Mouse (Mus musculus) neural tube, embryonic 11.5 days (tissue): ENCODE measurements around the gene Ppp1r21. TPM values are rescaled to one million over a fixed set of nuclear protein-coding genes. Genes with fewer than 3 reads are reported as not detected.

Experiments
- ATAC-seq: fragments of 200-750 bp; cut with Nextera tagmentation; 2 replicates; pipeline ENCODE4 v1.8.0; 2017; ENCODE audit warnings: moderate number of reproducible peaks, mild to moderate bottlenecking, moderate TSS enrichment, moderate library complexity; ENCODE audit not compliant: insufficient read depth, low FRiP score, low TSS enrichment
- DNase-seq: peaks from one replicate; pipeline ENCODE4 v3.0.0-alpha.2; 2015; ENCODE audit warnings: low spot score
- H3K27ac ChIP-seq: fragments of 300-500 bp; sonication (generic); 2 replicates; pipeline ENCODE4 v1.5.1; 2014; ENCODE audit warnings: low read depth, mild to moderate bottlenecking, low read length
- H3K27me3 ChIP-seq: fragments of 300-500 bp; sonication (generic); 2 replicates; pipeline ENCODE4 v1.6.1; 2014; ENCODE audit warnings: mild to moderate bottlenecking, low read length, mixed read lengths; ENCODE audit not compliant: control insufficient read depth, insufficient read depth
- H3K36me3 ChIP-seq: fragments of 300-500 bp; sonication (generic); 2 replicates; pipeline ENCODE4 v1.6.1; 2014; ENCODE audit warnings: mild to moderate bottlenecking, low read length, moderate library complexity, mixed read lengths; ENCODE audit not compliant: control insufficient read depth, insufficient read depth
- H3K4me1 ChIP-seq: fragments of 300-500 bp; sonication (generic); 2 replicates; pipeline ENCODE4 v1.6.1; 2014; ENCODE audit warnings: low read length, mixed read lengths; ENCODE audit not compliant: control insufficient read depth, insufficient read depth
- H3K4me2 ChIP-seq: fragments of 300-500 bp; sonication (generic); 2 replicates; pipeline ENCODE4 v1.6.1; 2014; ENCODE audit warnings: low read depth, mild to moderate bottlenecking, moderate library complexity
- H3K4me3 ChIP-seq: fragments of 300-500 bp; sonication (generic); 2 replicates; pipeline ENCODE4 v1.5.1; 2014; ENCODE audit warnings: low read depth, low read length
- H3K9ac ChIP-seq: fragments of 300-500 bp; sonication (generic); 2 replicates; pipeline ENCODE4 v1.6.1; 2014; ENCODE audit warnings: mild to moderate bottlenecking, low read length
- H3K9me3 ChIP-seq: fragments of 300-500 bp; sonication (generic); 2 replicates; pipeline ENCODE4 v1.6.1; 2016; ENCODE audit warnings: low read length; ENCODE audit not compliant: control insufficient read depth
- WGBS: fragments of 180-500 bp; shearing (Covaris S2); extraction: QIAGEN DNeasy Blood & Tissue Kit; methylation state at CpG from one replicate; pipeline ENCODE4 v1.1.7; 2014; 5-methylcytosine and 5-hydroxymethylcytosine counted together
- polyA plus RNA-seq: library from polyadenylated mRNA; unstranded; fragments of >200 nt; fragmentation: Nextera tagmentation; extraction: Ambion mirVana; gene quantifications from 2 replicates; pipeline ENCODE4 v1.2.1, GENCODE M21; 2014

Ppp1r21 gene
- polyA plus RNA-seq, 1 experiment from 2014 or later = 29.3 TPM

- DNase-seq (no peak), ATAC-seq (no peak)
- Histone ChIP-seq H3K4me2 (no peak overlapping the region), H3K36me3 (no peaks in the 10 kb centered on the region), H3K27ac (peak overlapping the region; percentile 29; the same call in 1 of the 2 replicates), H3K4me3 (no peak overlapping the region), H3K9me3 (no peaks in the 10 kb centered on the region), H3K4me1 (0 out of 2 replicates have a peak, but pooled peaks cover 6% of the 10 kb centered on the region), H3K9ac (no peak overlapping the region), H3K27me3 (no peaks in the 10 kb centered on the region)
- 75% methylated on average over 9 of the region's 9 CpGs for WGBS
Measured at GRCm38 (mm10) chr17:88493551-88493950, 36.4 kb upstream of the Ppp1r21 start.

DNA sequence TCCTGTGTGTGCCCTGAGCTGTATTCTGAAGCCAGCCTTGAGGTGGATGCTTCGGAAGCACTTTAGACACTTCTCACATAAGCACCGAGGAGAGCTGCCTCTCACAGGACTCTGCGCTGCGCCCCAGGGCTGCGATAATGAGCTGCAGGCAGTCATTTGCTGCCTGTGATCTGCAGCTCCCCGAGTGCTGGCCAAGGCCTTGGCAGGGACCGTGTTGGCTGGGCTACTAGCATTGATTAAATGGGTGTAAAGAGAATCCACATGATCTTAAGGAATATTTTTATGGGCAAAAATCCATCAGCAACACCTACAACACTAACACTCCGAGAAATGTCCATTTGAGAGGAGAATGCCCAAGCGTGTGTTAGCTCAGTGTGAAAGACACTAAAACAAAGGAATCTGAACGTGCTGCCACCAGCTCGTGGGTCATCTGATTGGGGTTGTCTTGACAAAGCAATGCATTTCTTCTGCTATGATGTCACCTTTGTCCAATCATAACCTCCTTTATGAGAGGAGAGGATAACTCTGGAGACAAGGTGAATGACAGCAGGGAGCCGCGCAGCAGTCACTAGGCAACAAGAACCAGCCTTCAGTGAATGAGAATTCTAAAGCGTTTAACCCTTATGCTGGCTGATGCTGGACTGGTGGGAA is 35.7 kb upstream of the Ppp1r21 start:
- H3K4me3 ChIP-seq = no peak overlapping the region
- H3K27ac ChIP-seq = peak overlapping the region; percentile 60
- 56% methylated on average over 14 of the region's 14 CpGs for WGBS
- H3K36me3 ChIP-seq = no peaks in the 10 kb centered on the region
- H3K4me2 ChIP-seq = peak overlapping the region; percentile 6; the same call in 1 of the 2 replicates
- peak; percentile 48 for DNase-seq
- ATAC-seq = peak; percentile 71
- H3K9me3 ChIP-seq = no peaks in the 10 kb centered on the region
- H3K9ac ChIP-seq = peak overlapping the region; percentile 7
- no peaks in the 10 kb centered on the region for H3K27me3 ChIP-seq
- H3K4me1 ChIP-seq = 0 out of 2 replicates have a peak, but pooled peaks cover 6% of the 10 kb centered on the region

GRCm38 (mm10) chr17:88494772-88495132 is 35.2 kb upstream of the Ppp1r21 start:
- Histone ChIP-seq H3K27ac (peak overlapping the region; percentile 60; the same call in 1 of the 2 replicates), H3K27me3 (no peaks in the 10 kb centered on the region), H3K4me1 (0 out of 2 replicates have a peak, but pooled peaks cover 6% of the 10 kb centered on the region), H3K4me2 (peak overlapping the region; percentile 6; the same call in 1 of the 2 replicates), H3K36me3 (no peaks in the 10 kb centered on the region), H3K9ac (0 out of 2 replicates have a peak overlapping the region, but pooled peaks have one; percentile 24), H3K9me3 (no peaks in the 10 kb centered on the region), H3K4me3 (no peak overlapping the region)
- ATAC-seq (peak; percentile 53), DNase-seq (no peak)
- 53% methylated on average over 10 of the region's 10 CpGs for WGBS

- H3K9ac ChIP-seq = no peak overlapping the region
- no peak for DNase-seq
- H3K4me1 ChIP-seq = 0 out of 2 replicates have a peak, but pooled peaks cover 6% of the 10 kb centered on the region
- ATAC-seq = no peak
- no peak overlapping the region for H3K4me2 ChIP-seq
- 87% methylated on average over 5 of the region's 5 CpGs for WGBS
- no peaks in the 10 kb centered on the region for H3K27me3 ChIP-seq
- H3K4me3 ChIP-seq = no peak overlapping the region
- H3K9me3 ChIP-seq = no peaks in the 10 kb centered on the region
- H3K27ac ChIP-seq = no peak overlapping the region
- no peaks in the 10 kb centered on the region for H3K36me3 ChIP-seq
Measured at GRCm38 (mm10) chr17:88498090-88498682, 31.7 kb upstream of the Ppp1r21 start.

DNA sequence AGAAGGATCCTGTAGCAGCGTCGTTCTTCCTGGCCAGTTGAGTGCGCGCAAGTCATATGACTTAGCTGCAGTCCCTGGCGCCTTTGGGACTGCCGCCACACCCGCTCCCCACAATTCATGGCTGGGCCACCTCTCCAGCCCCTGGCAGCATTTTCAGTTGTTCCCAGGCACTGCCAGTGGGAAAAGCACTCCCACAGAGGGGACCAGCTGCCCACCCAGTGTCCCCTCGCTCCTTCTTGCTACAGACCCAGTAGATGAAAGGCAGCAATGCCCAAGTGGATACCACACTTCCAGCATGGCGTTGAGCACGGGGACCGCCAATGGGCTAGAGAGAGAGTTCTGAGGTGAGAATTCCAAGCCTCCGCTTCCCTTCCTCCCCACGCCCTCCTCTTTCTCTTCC is 25.9 kb upstream of the Ppp1r21 start:
- Histone ChIP-seq H3K36me3 (no peaks in the 10 kb centered on the region), H3K27me3 (no peaks in the 10 kb centered on the region), H3K4me3 (no peak overlapping the region), H3K4me1 (no peaks in the 10 kb centered on the region; the same call in 1 of the 2 replicates), H3K27ac (no peak overlapping the region), H3K9ac (no peak overlapping the region), H3K4me2 (no peak overlapping the region), H3K9me3 (no peaks in the 10 kb centered on the region)
- 92% methylated on average over 13 of the region's 13 CpGs for WGBS
- no peak for ATAC-seq
- DNase-seq = no peak

DNA sequence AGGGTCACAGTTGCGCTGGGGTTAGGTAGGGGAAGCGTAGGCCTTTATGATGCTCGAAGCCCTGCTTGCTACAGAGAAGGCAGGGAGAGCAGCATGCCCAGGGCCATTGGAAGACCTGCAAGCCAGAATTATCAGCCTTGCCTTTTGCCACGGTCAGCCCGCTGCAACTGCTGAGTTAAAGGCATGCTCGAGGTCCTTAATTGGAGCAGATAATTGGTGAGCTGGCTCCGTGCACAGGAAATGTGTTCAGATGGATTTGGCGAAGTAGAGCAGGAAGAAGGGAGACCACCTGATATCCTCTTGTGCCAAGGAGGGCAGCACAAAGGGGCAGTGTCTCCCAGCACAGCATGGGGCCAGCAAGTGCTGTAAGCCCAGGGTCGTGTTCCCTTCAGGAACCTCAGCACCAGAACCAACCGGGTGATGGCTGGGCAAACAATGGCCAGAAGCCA is 24.6 kb upstream of the Ppp1r21 start:
- Histone ChIP-seq H3K9ac (no peak overlapping the region), H3K27ac (no peak overlapping the region), H3K9me3 (no peaks in the 10 kb centered on the region), H3K4me2 (no peak overlapping the region), H3K4me1 (no peaks in the 10 kb centered on the region; the same call in 1 of the 2 replicates), H3K4me3 (no peak overlapping the region), H3K36me3 (no peaks in the 10 kb centered on the region), H3K27me3 (no peaks in the 10 kb centered on the region)
- DNase-seq (no peak), ATAC-seq (no peak)
- WGBS = 56% methylated on average over 10 of the region's 10 CpGs

- H3K4me1 ChIP-seq = no peaks in the 10 kb centered on the region; the same call in 1 of the 2 replicates
- no peak overlapping the region for H3K9ac ChIP-seq
- H3K4me3 ChIP-seq = no peak overlapping the region
- no peaks in the 10 kb centered on the region for H3K36me3 ChIP-seq
- H3K9me3 ChIP-seq = no peaks in the 10 kb centered on the region
- DNase-seq (no peak), ATAC-seq (no peak)
- H3K4me2 ChIP-seq = no peak overlapping the region
- 94% methylated on average over 15 of the region's 15 CpGs for WGBS
- H3K27me3 ChIP-seq = no peaks in the 10 kb centered on the region
- H3K27ac ChIP-seq = no peak overlapping the region
Measured at GRCm38 (mm10) chr17:88505941-88506340, 24.0 kb upstream of the Ppp1r21 start.

GRCm38 (mm10) chr17:88507376-88507775 is 22.5 kb upstream of the Ppp1r21 start:
- Histone ChIP-seq H3K36me3 (no peaks in the 10 kb centered on the region), H3K4me3 (no peak overlapping the region), H3K27me3 (no peaks in the 10 kb centered on the region), H3K4me1 (no peaks in the 10 kb centered on the region; the same call in 1 of the 2 replicates), H3K9me3 (no peaks in the 10 kb centered on the region), H3K27ac (no peak overlapping the region), H3K9ac (no peak overlapping the region), H3K4me2 (no peak overlapping the region)
- no peak for DNase-seq
- WGBS = 91% methylated on average over 10 of the region's 10 CpGs
- ATAC-seq = no peak
